Mouse (Mus musculus): ENCODE results near the gene Eif5a.
A peak's percentile ranks its signal among the peaks of the same experiment; 100 is the strongest.
"Not testable (repeated sequence)": the region's sequence is repeated elsewhere in the genome, so short reads cannot be mapped to it uniquely, and the experiment has no call there.

The Eif5a gene

DNA sequence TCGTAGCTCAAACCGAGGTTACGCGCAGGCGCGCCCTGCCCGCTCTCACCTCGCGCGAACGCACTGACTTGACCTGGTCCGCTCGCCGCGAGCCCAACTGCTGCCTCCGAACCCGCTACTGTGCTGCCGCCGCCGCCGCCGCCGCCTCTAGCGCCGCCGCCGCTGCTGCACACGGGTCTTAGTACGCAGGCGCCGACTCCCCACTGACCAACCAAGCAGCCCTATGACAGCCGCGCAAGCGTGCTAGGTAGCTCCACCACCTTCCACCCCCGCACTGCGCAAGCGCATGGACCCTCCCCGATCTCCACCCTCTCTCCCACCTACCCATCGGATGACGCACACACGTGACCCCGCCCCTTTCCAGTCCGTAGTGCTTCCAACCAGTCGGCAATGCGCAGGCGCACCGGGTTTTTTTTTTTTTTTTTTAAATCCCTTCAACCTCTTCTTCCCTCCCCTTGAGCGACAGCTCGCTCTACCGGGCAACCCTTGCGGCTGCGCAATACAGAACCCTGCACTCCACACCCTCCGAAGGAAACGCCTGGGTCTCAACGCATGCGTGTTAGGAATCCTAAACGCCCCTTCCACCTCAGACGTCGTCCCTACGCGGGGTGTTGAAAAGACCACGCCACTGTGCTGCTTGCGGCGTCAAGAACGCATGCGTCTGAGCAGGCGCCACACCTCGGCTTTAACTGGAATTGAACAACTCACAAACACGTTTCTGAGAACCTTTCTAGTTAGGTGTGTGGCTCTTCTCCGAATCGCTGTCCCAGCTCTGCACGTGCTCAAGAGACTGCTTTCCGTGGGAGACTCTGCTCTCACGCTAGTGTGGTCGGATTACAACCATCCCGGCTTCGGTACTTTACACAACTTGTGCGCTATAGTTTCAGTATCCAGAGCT, at the start of gene Eif5a:
Gene Eif5a (minus strand): TSS at position 845 of the 898 bp plus-strand sequence.
- peak; percentile 100 for DNase-seq

DNA sequence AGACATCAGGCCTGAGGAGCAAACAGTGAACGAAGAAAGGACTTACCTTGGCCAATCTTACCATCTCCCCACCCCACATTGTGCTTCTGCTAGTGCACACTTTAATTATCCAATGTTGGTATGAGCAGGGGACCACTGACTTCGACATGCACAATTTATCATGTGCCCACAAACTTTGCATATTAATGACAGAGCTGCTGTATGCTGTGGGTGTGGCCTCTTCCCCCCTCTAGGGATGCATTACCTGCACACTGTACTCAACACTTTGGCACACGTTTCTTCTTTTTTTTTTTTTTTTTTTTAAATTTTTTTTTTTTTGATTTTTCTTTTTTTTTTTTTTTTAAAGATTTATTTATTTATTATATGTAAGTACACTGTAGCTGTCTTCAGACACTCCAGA, 49.0 kb upstream of the Eif5a start:
- no peak for DNase-seq

DNA sequence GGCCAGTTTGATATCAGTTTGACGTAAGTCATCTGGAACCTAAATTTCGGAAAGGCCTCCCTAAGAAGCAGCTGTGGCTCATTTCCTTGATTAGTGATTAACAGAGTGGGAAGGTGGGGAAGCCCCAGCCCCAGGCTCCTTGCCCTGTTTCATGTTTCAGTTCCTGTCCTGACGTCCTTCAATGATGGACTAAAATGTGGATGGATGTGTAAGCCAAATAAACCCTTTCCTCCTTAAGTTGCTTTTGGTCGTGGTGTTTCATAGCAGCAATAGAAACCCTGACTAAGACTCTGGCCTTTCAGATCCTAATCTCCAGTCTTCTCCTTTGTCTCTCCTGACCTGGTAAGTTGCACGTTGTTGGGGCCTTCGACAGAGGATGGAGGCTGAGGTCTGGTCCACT, 48.5 kb upstream of the Eif5a start:
- no peak for DNase-seq

DNA sequence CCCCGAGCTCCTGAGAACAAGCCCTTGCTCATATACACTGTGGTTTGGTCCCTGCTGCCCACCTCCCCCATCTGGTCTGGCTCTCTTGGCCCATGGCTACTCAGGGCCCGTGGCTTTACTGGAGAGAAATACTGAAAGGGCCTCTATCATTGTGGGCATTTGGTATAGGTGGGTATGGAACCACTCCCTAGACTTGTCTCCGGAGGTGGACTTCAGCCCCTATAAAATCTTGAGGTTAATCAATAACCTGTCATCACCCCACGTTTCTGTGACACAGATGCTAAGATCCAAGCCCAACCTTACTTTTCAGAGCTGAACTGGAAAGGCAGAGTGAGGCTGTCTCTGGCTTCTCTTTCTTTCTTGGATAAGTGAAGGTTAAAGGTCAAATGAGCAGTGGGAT, 47.0 kb upstream of the Eif5a start:
- DNase-seq, result no peak

DNA sequence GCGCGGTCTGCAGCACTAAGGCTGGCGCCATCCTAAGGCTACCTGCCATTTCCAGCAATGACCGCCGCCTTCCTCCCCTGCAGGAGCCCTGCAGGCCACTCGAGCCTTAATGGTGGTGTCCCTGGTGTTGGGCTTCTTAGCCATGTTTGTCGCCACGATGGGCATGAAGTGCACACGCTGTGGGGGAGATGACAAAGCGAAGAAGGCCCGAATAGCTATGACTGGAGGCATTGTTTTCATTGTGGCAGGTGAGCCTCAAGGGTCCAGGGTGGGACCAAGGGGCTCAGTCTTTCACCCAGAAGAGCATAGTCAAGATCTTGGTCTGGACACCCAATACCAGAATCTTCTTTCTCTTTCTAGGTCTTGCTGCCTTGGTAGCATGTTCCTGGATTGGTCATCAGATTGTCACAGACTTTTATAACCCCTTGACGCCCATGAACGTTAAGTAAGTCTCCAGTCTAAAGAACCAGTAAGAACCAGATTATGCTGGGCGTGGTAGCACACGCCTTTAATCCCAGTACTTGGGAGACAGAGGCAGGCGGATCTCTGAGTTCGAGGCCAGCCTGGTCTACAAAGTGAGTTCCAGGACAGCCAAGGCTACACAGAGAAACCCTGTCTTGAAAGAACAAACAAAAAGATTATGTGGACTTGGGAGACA, 45.2 kb upstream of the Eif5a start:
- DNase-seq, result no peak

DNA sequence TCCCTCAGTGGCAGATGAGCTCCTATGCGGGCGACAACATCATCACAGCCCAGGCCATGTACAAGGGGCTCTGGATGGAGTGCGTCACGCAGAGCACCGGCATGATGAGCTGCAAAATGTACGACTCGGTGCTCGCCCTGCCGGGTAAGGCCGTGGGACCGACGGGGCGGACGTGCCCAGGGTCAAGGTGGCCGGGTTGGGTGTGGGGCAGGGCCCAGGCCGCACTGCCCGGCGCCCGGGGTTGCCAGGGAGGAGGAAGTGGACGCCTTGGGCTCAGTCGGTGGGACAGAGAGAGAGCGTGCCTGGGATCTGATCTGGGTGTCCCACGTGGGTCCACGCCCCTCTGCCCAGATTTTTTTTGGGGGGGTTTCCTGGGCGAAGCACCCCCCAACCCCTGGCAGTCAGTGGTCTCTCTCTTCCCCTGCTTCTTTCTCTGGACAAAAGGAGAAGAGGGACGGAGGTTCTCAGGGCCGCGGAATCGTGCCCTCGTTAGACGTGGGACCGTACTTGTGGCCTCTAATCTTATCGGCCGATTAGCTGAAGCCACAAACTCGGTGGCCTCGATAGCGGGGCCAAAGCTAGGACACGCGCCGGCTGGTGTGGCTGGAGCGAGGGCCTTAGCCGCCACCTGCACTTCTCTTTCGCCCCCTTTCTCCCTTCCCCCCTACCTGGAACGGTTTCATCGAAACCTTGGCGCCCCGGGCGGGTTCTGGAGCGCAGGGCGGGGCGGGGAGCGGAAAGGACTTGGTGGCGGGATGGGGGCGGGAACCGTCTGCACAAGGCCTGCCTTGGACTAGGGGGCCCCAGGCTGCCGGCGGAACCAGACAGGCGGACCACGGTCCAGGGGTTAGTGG, 44.5 kb upstream of the Eif5a start:
- DNase-seq, result no peak

DNA sequence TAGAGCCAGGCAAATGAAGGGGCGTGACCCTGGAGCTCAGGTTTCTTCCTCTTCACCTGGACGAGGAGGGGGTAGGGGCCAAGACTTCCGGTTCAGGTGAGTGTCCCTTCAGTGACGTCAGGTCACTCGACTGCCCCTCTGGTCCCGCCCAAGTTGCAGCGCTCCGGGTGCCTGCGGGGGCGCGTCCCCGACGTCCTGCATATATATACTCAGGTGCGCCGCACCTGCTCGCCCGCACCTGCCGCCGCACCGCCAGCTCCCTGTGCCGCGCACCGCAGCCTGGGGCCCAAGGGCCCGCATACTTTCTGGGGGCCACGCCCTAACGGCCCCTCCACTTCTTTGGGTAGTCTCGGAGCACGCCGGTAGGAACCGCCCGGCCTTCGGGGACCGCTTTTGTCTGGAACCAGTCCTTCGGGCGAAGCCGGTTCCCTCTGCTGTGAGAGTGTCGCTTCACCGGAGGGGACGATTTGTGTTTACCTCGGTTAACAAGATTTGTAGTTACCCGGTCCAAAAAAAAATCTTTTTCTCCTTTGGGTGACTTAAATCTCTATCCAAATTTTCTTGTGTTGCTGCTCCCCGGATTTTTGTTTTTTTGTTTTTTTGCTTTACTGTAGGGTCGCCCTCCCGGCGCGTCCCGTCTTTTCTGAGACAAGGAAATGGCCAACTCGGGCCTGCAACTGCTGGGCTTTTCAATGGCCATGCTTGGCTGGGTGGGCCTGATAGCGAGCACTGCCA, 43.7 kb upstream of the Eif5a start:
- no peak for DNase-seq

DNA sequence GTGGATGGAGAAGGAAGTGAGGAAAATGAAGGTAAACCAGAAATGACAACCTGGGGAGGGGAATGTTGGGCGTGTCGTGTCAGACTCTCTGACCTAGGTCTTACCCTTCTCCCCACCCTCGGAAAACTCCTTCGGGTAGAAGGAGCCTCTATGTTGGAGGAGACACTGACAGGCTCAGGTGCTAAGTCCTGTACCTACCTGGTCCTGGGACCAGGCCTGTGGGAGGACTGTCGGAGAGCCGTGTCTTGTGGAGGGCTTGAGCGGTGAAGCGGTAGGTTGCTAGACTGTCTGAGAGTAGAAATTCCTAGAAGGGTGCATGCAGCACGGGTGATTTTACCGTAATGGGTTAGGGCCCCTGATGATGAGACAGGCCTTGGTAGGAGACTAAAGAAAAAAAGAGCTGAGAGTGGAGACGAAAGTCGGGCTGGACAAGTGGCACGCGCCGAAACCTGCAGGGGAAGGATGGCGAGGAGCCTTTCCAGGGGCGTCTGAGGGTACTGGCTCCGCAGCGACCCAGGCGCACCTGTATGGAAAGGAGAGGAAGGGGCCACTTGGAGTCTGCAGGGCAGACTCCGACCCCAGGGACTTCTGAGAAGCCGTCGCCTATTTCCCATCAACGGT, 43.0 kb upstream of the Eif5a start, which contains the start of gene Cldn7:
Gene Cldn7 (plus strand): TSS at position 130 of the 621 bp plus-strand sequence.
- DNase-seq, result no peak

DNA sequence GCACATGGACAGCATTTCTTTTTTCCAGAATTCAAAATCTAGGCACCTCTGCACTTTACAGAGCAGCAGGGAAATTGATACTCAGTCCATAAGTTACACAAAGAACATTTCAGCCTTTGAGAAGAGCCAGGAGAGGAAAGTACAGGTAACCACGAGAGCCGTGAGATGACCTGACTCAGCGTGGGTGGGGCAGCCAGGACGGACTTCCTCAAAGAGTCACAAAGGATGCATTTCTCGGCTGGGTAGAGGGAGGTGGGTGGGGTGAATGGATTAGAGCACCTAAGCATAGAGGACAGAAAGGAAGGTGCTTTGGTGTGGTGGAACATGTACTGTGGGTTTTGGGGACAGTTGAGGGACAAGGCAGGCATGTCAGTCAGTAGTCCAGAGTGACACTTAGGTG, 40.1 kb upstream of the Eif5a start:
- no peak for DNase-seq

DNA sequence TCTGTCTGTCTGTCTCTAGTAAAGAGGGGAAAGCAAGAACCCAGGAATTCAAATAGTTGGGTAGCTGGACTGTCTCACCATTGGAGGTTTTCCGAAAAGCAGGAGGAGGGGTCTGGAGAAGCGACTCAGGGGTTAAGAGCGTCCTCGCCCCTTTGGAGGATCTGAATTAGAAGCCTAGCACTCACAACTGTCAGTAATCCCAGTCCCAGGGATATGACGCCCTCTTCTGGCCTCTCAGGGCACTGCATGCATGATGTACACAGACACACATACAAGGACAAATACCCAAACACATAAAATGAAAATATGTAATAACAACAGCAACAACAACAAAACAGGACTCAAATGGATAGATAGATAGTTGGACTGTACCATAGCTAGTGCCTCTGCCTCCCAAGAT, 38.9 kb upstream of the Eif5a start:
- no peak for DNase-seq

DNA sequence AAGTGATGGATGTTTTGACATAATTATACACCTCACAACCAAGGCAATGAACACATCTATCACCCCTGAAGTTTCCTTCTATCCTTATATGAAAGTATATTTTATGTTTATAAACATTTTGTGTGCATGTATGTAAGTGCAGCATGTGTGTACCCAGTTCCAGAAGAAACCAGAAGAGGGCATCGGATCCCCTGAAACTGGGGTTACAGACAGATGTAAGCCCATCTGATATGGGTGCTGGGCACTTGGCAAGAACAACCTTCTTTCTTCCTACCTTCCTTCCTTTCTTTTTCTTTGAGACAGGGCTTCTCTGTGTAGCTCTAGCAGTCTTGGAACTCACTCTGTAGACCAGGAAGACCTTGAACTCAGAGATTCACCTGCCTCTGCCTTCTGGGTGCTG, 34.5 kb upstream of the Eif5a start:
- no peak for DNase-seq

DNA sequence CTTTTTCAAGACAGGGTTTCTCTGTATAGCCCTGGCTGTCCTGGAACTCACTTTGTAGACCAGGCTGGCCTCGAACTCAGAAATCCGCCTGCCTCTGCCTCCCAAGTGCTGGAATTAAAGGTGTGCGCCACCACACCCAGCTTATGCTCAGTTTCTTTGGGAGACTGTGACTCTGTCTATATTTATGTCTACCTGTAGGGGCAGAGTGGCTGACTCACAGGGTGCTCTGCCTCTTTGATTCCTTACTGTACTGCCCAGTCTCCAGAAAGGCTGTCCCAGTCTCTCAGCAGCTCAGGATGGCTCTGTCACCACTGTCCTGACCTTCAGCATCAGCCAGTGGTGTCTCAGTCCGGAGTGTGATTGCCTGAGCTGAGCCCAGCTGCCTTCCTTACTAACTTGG, 33.9 kb upstream of the Eif5a start:
- not testable (repeated sequence) for DNase-seq

DNA sequence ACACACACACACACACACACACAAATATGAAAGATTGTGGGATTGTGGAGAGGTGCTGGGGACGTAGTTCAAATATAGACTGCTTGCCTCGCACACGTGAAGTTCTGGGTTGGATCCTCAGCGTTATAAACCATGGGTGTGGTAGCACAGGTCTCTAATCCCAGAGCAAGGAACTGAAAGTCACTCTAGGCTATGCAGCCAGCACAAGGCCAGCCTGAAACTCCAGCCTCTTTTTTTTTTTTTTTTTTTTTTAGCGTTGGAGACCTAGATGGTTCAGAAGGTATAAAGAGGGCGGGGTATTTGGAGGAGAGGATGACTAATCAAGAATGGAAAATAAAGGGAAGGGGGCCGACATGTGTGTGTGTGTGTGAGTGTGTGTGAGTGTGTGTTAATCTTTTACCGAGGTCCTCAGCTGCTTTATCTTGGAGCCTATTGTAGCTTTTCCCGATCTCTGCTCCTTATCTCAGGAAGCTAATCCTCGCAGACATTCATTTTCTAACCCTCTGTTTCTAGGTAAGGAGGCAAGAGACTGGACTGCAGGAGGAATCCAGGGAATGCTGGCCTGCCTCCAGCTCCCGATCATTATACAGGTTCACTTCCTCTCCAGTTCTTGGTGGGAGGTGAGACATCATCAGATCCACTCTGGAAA, 31.6 kb upstream of the Eif5a start:
- DNase-seq, result no peak

DNA sequence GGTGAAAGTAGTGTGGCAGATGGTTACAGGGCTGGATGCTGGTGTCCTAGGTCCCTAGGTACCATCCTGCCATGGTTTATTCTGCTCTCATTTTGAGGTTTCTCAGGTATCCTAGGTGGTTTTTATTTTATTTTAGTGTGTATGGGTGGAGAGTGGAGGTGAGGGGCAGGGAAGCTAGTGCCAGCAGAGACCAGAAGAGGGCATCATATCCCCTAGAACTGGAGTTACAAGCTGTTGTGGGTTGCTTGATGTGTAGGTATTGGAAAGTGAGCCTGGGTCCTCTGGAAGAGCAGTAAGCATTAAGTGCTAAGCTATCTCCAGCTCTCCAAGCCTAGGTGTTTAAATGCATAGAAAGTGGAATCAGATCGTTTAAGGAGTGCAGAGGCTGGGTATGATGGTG, 30.5 kb upstream of the Eif5a start:
- no peak for DNase-seq

DNA sequence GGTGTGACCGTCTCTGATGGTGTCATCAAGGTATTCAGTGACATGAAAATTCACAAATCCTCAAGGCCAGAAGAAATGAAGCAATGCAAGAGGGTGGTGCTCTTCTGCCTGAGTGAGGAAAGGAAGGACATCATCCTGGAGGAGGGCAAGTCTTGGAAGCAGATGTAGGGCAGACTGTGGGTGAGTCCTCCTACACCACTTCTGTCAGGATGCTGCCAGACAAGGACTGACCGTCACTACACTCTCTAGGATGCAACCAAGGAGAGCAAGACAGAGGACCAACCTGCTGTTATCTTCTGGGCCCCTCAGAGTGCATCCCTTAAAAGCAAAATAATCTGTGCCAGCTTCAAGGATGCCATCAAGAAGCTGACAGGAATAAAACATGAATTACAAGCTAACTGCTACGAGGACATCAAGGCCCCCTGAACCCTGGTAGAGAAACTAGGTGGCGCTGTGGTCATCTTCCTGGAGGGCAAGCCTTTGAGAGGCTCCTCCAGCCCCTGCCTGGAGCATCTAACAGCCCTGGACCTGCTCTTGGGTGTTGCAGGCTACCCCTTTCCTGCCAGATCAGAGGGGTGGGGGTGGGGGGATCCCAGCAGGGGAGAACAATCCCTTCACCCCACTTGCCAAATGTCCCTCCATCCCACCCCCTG, 29.2 kb upstream of the Eif5a start:
- no peak for DNase-seq

DNA sequence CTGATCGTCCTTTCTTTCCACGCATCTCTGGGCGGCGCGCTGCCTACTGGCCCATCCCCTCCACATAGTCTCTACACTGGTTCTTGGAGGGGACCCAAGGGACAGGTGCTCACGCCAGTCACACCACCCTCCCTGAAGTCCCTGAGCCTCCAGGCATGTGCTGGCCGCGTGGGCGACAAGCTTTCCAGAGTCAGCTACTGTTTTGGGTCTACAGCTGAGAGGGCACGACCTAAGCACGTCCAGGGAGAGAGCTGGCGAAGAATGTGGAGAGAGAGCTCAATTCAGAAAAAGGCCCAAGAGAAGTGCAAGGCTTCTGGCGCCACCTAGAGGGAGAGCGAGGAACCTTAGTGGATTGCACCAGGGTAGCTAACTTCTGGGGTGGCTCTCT, 27.0 kb upstream of the Eif5a start:
- DNase-seq, result peak; percentile 82

DNA sequence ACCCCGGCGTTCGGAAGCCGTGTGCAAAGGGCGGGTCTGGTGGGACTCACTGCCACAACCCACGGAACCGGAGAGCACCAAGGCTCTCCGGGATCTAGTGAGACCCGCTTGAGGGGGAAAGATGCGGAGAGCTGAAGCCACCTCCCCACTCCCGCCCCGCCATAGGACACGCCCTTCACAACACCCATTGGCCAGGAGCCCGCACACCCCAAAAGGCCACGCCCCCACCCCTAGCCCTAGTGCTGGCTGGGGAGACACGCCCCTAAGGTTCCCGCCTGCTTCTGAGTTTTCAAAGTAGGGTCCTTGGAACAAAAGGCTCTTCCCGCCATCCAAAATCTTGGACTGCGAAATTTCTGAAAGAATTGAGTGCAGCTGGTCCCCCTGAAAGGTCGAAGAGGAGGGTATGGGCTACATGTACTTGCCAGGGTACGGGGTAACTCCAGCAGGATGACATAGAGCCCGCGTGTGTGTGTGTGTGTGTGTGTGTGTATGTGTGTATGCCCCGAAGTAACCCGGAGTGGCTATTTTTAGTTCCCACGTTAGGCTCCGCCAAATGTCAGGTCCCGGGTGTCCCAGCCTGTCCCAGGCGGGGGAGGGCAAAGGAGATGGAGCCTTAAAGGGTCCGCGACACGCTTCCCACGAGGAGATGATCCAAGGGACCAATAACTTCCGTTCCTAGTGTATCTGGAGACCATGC, 26.5 kb upstream of the Eif5a start, which contains the start of gene Slc2a4:
Gene Slc2a4 (minus strand): TSS at position 123 of the 697 bp plus-strand sequence.
- DNase-seq, result peak; percentile 42

DNA sequence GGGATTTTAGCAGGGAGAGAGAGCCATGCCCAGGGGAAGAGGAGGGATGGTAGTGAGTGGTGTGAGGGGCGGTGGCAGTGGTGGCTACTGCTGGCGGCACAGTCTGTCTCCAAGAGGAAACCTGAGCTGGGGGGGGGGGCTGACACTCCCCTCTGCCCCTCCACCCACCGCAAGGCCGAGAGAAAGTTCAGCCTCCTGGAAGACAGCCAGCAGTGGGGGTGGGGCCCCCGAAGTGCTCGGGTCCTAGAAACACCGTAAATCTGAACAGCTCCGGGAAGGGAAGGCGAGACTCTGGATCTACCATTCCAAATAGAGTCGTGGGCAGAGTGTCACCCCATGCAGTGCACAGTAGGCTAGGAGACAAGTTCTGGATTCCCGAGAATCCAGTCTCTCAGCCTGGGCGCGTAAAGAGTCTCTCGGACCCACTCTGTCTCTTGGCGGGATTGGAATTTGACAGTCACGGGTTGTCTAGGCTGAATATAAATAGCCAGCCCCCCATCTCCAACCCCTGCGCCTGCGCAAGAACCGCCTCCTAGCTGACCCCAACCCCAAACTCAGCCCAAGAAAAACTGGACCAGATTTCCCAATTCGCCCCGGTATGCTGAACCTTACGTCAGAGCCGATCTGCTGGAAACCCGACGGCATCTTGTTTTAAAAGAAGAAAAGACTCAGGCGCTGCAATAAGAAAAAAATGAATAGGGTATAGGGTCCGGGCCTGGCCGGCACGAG, 25.7 kb upstream of the Eif5a start:
- no peak for DNase-seq
